Mouse (Mus musculus): Measurements from ENCODE around the gene Klhl31.

Gene Klhl31

GRCm38 (mm10) chr9:77707433-77708139 lies 71.3 kb downstream of the Klhl31 start:
- DNase-seq, result no peak

GRCm38 (mm10) chr9:77708950-77709349 lies 72.7 kb downstream of the Klhl31 start:
- peak; percentile 19 for DNase-seq

Data from layer of hippocampus, adult 9-11 months (tissue).